Mouse (Mus musculus): Measurements from ENCODE around the gene Cinp.
A peak's percentile ranks its signal among the peaks of the same experiment; 100 is the strongest.

The Cinp gene

DNA sequence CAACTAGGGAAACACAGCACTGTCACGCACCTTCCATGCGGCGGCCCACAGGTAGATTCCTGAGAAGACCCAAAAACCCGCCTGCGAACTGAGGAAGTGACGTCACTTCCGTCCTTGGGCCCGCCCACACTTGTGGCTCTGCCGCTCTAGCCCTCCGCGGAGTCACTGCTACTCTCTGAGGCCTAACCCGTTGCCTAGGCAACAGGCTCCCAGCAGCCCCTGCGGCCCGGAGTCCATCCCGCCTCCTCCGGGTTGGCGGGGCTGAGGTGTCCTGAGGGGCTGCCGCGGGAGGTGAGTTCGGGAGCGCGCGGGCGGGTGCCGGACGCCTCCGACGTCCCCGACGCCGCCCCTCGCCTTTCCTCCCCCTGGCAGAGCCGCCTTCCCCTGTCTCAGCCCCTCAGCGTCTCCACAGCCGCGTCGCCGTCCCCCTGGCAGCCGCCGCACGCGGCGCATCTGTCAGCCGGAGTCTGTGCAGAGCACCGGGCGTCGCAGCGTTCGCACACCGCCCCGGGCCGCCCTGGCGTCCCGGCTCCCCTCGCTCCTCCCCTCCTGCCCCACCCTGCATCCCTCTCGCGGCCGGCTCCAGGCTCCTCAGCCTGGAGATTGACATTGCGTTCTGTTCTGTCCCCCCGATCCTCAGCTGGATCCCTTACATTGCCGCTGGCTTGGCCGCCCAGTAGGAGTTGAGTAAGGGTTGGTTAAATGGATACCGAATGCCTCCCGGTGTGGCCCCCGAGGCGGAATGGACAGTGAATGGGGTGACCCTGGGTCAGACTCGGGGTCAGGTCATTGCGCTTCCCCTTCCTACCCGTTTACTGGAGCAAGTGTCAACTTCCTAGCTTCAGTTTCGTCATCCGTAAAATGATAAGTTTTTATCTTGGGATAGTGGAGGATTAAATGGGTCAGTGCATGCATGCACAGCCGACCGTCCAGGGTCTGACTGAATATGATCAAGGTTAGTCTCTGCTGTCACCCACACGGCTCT, at the start of gene Cinp, which contains the start of gene Tecpr2:
TSS of gene Cinp (minus strand) at position 110 of the 985 bp plus-strand sequence.
TSS of gene Tecpr2 (plus strand) at position 229 of the 985 bp plus-strand sequence.
- DNase-seq = peak; percentile 95

DNA sequence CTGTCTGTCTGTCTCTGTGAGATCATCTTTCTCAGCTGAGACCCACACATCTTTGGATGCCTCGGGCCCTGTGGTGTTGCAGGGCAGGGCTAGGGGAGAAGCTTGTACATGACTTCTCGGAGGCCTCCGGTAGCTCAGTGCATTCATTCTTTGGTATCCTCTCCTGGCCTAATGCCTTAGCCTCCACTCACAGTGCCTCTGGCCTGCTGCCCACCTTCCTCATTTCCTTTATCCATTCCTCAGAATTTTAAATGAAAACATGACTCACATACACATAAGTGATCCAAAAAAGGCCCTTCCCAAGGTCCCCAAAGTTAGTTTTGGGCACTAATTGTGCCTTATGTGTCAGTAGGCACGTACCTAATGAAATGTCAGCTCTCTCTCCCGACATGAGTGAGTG, 48.6 kb upstream of the Cinp start:
- no peak for DNase-seq

DNA sequence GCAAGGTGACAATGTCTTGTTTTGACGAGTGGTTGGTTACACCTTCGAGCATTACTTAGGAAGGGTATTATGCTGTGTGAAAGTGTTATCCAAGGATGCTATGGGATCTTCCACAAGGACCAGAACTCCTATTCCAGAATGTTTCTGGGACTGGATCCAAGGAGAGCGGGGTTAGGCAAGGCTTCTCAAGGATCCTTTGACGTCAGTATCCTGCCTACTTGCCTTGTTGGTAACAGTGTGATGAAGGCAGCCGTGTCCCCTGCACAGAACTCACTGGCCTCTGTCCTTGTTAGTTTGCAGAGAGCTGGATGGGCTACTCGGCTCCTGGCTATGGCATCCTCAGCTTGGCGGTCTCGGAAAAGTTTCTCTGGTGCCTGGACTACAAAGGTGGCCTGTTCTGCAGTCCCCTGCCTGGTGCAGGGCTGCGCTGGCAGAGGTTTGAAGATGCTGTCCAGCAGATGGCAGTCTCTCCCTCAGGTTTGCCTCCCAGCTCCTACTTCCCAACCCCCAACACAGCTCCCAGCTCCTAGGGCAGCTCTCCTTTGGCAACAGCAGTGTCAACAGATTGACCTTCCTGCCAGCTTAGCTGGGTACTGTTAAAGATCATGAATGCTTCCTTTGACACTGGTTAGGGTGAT, 47.2 kb upstream of the Cinp start:
- DNase-seq = peak; percentile 80

DNA sequence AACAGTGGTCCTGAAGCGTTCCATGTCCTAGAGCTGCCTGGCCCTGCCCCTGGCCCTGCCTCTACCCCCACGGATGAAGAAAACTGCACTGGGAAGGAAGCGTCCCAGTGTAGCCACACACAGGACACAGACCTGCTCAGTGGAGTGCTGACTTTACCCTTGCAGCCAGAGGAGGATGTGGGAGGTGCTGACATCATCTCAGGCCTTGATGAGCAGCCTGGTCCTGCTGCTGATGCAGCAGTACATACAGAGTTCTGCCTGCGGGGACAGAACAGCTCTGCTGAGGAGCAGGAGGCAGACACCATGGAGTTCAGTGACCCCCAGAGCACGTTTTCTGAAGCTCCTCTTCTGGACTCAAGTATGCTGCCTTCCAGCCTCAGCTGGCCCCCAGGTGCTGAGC, 43.9 kb upstream of the Cinp start:
- DNase-seq = no peak

DNA sequence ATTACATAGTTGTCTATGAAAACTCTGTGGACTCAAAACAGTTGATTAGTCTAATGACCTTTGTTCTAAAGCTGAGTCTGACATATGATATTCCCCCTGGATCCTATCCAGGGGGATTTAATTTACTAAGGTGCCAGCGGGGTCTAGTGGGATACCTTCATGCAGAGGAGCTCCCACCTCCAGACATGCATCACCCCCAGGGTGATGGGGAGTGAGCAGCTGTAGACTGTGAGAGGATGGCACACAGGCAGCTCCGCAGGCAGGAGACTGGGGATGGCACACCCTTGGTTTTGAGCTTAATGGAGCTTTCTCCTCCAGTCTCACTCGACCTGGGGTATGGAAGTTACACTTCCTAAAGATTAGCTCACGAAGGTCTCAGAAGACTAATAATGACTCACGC, 32.6 kb upstream of the Cinp start:
- no peak for DNase-seq

DNA sequence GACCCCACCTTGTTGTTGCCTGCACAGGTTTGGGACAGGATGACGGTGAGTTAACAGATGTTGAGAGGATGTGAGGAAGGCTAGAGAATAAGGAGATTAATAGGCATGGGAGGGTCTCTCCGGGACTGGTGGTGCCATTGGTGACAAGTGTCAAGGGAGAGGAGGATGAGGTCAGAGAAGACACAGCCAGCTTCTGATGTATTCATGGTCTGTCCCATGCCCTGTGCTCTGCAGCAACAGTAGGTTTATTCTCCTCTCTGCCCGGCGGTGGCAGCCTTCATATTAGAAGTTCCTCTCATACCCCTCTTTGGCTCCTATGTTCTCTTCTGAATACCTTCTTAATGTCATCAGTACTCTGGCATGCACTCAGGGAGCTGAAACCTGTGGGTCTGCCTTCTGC, 31.3 kb upstream of the Cinp start:
- DNase-seq = no peak

DNA sequence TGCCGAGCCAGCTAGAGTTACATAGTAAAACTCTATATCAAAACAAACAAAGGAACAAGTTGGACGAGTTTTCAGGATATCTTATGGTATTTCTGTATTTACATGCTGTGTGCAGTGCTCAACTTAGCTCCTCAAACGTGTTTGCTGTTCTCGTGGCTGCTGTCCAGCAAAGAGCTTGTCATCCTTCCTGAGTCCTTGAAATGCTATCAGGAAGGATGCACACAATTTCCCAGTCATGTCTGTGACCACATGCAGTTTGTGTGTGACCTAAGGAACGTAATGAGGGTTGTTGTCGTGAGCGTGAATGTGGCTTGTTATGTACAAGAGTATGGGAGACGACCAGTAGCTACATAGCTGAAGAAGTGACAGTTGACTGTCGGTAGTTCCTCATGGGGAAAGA, 26.8 kb upstream of the Cinp start:
- DNase-seq = no peak

DNA sequence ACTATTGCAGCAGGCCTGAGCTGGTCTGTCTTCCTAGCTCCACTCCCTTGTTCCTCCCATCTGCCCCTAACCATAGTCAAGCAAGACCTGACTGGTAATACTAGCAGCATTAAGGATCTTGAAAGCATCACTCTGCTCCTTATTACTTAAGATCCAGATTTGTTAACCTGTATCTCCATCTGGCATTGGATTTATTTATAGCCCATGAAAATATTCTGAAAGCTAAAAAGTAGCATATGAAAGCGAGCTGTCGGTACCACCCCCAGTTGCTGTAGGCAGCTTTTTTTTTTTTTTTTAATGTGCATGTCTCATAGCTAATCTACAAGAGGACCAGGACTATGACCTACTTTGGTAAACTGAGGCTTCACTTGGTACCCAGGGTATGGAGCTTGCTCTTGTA, 21.0 kb upstream of the Cinp start:
- no peak for DNase-seq

DNA sequence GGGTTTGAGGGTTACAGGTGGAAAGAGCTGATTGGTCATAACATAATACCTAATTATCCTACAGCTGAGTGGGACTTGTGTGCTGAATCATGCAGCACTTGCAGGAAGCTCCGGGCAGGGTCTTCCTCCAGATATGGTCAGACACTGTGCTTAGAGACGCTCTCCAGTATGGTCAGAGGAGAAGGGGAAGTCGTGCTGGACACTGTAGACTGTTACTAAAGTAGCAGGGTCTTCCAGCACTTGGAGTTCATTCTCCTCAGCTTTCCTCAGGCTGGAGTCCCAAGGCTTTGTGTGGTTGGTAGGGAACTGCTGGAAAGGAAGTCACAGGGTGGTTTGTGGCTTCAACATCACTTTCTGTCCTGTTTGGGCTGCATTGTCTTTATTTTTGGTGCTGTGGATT, 18.9 kb upstream of the Cinp start:
- no peak for DNase-seq

DNA sequence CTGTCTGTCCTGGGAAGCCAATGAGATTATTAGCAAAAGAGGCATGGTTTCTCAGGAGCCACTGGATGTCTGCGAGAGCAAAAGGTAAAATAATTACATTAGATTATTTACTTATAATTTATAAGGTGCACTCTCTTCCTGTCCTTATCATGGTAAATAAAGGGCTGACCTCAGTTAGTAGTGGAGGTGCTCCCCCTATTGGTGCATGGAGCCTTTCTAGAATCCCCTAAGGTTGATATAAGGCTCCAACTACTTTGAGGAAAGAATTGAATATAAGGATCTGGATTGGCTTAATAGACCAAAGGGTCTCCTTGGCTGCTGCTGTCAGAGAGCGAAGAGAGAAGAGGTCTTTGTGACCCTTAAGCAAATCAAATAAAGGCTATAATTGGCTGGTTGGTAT, 14.6 kb upstream of the Cinp start:
- peak; percentile 28 for DNase-seq

DNA sequence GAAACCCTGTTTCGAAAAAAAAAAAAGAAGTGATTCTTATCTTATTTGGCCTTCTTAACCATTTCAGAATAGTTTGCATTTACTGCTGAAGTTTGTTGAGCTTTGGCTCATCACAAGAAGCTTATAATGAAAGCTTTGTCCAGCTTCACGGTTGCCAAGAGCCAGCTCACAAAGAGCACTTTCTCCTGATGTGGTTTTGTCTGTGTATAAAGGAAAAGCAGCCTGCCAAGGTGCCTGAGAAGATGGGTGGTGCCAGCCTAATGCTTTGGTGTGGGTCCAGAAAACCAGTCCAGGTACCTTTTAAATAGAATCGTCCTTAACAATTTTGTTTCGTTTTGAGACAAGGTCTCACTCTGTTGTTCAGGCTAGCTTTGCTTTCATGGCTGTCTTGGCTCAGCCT, 13.2 kb upstream of the Cinp start:
- no peak for DNase-seq

DNA sequence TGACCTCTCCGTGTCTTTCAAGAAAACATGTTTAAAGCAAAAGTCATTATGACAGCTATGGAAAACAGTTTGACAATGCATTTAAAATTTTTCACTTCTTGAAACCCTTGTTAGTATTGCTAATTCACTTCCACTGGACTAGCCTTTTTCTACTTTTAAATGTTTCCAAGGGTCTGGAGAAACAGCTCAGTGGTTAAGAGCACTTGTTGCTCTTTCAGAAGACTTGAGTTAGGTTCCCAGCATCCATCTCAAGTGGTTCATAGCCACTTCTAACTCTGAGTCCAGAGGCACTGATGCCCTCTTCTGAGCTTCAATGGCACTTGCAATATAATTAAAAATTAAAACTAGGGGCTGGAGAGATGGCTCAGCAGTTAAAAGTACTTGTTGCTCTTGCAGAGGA, 2.9 kb upstream of the Cinp start:
- DNase-seq = no peak

DNA sequence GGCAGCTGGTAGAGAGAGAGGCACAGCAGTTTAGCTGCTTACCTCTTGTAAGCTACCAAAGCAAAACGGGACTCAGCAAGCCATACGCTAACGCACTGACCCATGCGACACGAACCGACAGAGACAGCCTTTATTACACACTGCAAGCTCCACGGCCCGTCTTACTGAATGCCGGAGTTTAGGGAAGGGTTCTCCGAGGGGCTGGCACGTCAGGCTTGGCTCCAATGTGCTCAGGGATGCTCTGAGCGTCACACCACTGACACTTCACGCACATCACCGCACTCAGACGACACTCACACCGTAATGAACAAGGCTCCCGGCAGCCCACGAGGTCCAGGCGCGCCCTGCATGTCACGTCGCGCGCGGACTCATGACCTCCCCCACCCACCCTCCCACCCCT, 339 bp downstream of the Cinp start:
- no peak for DNase-seq

DNA sequence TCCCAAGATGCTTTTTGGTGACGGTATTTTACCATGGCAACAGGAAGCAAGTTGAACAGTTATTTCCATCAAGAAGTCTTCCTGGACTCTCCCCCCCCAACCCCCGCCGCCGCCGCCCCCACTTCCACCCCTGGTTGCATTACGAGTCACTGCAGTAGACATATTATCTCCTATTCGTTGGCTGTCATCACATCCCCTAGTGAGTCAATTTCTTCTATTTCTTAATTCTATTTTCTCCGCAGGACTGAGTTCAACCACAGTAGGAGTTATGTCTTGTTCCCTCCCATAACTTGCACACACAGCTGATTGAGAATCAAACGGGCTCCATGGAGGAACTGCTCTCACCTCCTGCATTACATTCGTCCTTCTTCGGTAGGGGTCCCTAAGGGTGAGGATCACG, 839 bp downstream of the Cinp start:
- no peak for DNase-seq

DNA sequence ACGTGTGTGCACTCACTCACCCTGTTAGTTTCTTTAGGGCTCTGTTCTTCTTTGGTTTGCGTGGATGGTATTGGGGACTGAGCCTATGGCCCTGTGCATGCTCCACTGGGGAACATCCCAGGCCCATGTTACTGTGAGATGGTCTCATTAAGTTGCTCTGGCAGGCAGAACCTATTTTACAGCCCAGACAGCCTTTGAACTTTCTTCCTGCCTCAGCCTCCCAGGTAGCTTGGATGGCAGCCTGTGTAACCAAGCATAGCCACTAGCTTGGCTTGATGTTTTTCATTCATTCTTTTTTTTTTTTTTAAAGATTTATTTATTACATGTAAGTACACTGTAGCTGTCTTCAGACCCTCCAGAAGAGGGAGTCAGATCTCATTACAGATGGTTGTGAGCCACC, 3.7 kb downstream of the Cinp start:
- DNase-seq = peak; percentile 34

DNA sequence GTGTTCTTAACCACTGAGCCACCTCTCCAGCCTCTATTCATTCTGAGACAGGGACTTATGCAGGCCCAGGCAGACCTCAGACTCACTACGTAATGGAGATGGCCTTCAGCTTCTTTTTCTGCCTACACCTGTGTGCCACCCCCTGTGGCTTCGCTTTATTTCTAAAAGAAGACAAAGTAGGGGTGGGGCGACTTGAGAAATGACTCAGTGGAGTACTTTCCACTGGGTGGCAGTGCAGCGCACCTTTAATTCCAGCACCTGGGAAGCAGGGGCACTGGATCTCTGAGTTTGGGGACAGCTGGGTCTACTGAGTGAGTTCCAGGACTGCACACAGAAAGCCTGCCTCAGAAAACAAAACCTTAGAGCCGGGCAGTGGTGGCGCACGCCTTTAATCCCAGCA, 6.7 kb downstream of the Cinp start:
- DNase-seq = no peak

DNA sequence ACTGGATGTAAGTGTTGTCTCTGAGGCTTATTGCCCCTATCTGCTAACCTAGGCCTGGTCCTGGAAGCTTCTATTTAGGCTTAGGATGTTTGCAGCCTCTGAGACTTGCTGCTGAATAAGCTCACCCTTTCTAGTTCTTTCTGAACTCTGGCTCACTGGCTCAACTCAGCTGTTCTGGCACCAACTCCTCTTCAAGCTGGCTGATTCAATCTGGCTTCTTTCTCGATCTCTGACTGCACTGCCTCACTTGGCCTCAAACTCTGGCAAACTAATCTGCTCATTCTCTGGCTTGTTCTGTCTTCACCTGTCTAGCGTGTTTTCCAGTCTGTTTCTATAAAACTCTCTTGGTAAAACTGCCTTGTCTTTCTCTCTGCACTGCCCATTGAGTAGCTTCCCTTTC, 13.6 kb downstream of the Cinp start:
- DNase-seq = no peak

DNA sequence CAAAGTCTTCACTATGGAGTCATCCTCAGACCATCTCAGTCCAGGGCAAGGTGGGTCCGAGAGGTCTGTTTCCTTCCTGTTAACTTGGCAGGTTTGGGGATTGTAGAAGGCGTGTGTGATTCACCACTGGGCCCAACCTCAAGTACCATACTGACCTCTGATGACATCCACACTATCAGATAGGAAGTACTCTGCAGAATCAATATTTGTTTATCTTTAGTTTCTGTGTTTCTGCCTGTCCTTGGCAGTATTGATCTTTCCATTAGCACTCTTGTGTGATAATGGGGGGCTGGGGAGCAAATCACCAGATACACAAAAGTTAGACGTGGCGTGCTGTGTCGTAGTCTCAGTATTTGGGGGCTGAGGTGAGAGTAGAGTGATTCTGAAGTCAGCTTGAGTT, 17.7 kb downstream of the Cinp start:
- no peak for DNase-seq

DNA sequence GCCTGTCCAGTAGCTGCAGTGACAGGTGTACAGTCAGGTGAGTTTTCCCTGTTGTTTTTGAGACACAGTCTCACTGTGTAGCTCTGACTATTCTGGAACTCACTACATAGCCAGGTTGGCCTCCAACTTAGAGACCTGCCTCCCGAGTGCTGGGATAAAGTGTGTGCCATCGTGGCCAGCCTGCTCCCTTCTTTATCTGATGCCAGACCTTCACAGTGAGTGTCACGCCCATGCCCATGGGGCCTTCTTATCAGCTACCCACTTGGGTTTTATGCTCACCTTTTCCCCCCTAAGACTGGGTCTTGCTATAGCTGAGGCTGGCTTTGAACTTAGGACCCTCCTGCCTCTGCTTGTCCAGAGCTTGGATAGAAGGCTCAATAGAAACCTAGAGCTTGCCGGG, 18.8 kb downstream of the Cinp start:
- DNase-seq = no peak

DNA sequence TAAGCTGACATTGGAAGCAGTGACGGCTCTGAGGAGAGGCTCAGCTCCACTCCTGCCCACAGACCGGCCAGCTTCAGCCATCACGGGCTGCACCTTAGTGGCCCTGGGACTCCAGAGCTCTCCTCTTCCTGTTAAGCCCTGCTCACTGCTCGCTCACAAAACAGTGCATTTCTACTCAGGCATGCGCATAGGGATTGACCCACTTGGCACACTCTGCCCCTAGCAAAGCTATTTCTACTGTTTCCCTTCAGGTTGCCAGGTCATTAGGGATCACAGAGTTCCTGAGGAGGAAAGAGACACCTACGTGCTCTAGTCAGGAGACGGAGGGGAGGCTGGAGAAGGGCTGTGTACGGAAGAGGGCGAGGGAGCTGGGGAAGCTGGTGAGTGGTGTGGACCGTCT, 23.0 kb downstream of the Cinp start:
- peak; percentile 32 for DNase-seq

DNA sequence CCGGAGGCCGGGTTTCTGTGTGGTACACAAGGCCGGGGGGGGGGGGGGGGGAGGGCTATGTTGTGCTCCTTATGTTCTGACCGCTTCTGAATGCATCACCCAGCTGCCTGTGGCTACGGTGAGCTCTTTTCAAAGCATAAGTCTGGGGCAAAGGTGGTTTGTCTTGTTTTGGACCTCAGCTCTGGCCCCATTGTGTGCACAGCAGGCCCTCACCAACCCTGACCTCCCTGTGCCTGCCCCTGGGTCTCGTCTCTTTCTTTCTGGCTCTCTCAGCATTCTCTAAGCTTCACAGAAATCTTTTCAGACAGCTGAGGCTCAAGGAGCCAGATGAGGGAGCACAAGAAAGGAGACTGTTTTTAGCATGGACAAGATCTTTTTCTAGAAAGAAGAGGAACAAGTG, 23.4 kb downstream of the Cinp start:
- no peak for DNase-seq

DNA sequence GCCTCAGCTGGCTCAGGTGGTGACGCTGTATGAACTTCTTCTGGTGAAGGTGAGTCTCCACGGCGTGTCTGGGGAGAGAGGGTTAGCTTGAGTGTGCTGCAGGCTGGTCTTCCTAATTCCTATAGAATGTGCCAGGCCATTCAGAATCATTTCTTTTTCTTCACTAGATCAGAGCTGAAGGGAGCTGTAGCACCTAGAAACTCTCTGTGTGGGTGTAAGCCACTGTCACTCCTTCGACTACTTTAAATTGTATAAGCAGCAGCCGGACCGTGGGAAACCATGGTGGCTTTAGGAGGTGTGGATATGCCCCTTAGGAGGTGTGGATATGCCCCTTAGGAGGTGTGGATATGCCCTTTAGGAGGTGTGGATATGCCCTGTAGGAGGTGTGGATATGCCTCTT, 24.9 kb downstream of the Cinp start:
- DNase-seq = no peak

DNA sequence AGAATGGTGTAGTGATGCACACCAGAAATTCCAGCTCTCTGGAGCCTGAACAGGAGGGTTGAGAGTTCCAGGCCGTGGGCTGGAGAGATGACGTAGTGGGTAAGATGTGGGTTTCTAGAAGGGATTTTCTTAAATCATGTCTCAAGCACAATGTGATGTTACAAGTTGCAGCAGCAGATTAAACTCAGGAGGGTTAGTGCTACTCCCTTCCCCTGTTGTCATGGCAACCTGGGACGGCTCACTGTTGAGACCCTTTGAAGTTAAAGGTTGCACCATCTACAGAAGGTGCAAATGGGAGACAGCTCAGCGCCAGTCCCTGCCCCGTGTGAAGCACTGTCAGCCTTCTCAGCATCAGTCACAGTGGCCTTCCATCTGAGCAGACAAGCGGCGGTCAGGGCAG, 27.7 kb downstream of the Cinp start:
- DNase-seq = no peak

DNA sequence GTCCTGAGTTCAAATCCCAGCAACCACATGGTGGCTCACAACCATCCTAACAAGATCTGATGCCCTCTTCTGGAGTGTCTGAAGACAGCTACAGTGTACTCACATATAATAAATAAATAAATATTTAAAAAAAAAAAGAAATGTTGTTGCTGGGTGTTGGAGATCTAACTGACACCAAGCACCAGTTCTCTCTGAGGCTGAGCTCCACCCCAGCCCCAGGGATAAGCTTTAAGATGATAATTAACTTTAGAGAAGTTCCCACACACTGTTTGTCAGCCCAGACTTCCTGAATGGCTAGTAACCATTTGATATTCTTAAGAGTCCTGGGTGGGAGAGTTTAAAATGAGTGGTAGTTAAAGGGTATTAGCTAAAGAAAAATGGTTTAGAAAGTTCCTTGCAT, 28.7 kb downstream of the Cinp start:
- DNase-seq = no peak

Measured in kidney, adult 18-20 months (tissue).